Mouse (Mus musculus) heart, adult 11 months (tissue): ENCODE results near the gene Ogfod2.

ENCODE experiments used
- DNase-seq: peaks from one replicate; pipeline ENCODE4 v3.0.0; 2022

Ogfod2 gene

GRCm38 (mm10) chr5:124111742-124112497 lies at the start of gene Ogfod2:
Ogfod2 (plus strand) TSS chr5:124112297.
- DNase-seq = peak; percentile 99

DNA sequence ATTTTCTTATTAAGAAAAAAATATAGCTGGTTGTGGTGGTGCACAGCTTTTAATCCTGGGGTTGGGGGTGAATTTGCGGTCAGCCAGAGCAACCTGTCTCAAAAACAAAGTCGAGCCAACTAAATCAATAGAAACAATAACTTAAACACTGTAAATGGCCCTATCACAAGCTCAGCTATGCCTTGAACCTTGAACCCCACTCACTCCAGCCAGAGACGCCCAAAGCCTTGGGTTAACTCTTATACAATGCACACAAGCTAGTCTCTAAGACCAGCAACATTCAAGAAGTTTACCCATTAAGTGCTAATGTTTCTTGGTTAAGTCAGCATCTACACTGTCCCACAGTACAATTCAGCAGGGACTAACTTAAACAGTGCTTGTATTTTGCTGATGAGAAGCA lies 42.4 kb upstream of the Ogfod2 start:
- DNase-seq = no peak

DNA sequence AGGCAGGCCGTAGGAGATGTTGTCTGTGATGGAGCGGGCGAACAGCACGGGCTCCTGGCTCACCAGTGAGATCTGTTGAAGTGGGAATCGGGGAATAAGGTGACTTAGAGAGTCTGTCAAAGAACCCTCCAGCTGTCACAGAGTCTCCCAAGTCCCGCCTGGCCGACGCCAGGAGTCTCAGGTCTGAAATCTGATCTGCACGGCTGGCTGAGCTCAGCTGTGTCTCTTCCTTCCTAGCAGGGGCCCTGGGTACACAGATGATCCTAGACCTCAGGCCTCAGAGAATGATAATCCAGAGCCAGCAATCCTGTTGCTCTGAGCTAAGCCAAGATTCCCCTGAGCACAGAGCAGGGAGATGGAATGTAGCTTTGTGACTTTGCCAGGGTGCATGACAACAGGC lies 38.4 kb upstream of the Ogfod2 start:
- DNase-seq = no peak

GRCm38 (mm10) chr5:124074845-124075307 lies 37.2 kb upstream of the Ogfod2 start:
- peak; percentile 96 for DNase-seq

GRCm38 (mm10) chr5:124075716-124076115 lies 36.4 kb upstream of the Ogfod2 start:
- DNase-seq = no peak

DNA sequence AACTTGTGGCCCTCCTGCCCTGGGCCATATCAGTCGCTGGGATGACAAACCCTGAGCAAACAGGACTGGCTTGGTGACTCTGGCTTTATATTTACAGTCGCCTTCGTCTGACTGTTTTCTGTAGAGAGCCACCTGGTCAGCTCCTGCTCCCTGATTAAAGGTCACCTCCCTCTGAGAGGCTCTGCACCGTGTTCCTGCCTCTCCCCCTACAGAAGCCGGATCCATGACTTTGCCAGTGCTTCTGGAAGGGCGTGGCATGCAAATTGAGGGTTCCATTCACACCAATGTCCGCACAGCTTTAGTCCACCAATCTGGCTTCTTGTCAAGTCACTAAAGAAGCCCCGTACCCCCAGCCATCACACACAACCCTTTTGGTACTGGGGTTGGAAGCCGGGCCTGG lies 35.5 kb upstream of the Ogfod2 start:
- DNase-seq = no peak

- no peak for DNase-seq
Observed at GRCm38 (mm10) chr5:124077241-124077640, 34.9 kb upstream of the Ogfod2 start.

- DNase-seq = no peak
Observed at GRCm38 (mm10) chr5:124077856-124078460, 34.1 kb upstream of the Ogfod2 start.

DNA sequence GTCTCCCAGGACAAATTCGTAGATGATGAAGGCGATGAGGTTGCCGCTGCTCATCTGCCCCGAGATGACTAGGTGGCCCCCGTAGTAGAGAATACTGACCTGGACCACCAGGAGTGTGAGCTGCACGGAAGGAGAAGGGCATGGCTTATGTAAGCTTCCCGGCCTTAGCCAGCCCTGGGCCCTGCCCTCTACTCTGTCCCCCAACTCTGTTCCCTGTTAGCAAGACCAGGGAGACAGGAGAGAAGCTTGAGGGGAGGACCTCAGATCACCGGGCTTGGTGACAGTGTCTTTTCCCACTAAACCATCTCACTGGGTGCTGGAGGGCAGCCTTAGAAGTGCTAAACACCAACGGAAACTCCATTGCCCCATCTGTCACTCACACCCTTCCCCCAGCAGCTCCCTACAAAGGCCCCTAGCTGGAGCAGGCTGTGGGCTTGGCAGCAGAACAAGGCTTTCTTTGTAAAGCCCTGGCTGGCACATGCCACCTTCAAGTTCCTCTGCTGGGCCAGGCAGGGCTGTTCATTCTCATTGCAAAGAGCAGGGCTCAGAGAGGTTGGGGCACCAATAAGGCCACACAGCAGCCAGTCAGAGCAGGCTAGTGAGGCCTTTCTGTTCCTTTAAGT lies 33.2 kb upstream of the Ogfod2 start:
- DNase-seq = no peak

DNA sequence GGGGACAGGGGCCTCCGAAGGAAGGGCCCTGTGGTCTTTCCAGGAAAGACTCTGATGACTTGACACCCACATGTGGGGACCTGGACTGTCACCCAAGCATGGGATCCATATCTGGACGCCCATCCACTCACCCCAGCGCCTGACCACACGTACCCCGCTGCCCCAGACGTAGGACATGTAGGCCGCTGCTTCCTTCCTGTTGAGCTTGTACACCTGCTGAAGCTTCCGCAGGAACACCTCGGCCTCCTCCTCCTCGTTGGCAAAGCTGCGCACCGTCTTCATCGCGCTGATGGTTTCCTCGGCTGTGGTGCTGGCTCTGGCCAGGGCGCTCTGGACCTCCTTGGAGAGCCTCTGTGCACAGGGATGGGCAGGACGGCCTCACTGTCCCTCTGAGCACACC lies 32.2 kb upstream of the Ogfod2 start:
- DNase-seq = no peak

GRCm38 (mm10) chr5:124082447-124082846 lies 29.6 kb upstream of the Ogfod2 start:
- DNase-seq = no peak

DNA sequence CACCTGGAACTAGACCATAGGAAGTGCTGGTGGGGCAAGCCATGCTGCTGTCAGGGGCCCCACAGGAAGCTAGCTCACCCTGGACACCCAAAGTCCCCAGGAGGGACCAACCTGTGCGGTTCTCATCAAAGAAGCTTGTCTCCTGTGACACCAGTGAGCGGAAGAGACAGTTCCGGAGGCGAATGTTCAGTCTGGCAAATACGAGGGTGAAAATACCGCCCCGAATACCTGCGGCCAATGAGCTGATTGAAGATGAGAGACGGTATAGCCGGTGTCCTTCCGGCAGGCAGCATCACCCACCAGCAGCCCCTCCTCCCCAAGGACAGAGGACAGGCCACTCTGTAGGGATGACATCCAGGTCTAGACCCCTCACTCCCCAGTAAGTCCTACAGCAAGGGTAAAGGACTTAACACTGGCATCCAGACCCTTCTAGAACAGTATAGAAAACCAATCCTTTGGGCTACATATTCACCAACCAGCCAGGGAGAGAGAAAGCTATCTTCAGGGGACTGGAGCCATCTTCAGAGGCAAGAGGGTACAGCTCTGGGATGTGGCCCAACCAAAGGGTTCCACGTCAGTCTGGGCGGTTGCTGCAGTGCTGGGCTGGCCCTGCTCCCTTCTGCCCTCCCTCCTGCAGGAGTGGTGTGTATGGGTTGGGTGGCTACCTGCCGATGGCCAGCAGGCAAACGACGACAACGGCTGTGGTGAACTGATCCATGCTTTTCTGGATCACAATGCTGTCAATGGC lies 29.0 kb upstream of the Ogfod2 start:
- no peak for DNase-seq

GRCm38 (mm10) chr5:124083850-124084587 lies 28.1 kb upstream of the Ogfod2 start:
- DNase-seq = no peak

DNA sequence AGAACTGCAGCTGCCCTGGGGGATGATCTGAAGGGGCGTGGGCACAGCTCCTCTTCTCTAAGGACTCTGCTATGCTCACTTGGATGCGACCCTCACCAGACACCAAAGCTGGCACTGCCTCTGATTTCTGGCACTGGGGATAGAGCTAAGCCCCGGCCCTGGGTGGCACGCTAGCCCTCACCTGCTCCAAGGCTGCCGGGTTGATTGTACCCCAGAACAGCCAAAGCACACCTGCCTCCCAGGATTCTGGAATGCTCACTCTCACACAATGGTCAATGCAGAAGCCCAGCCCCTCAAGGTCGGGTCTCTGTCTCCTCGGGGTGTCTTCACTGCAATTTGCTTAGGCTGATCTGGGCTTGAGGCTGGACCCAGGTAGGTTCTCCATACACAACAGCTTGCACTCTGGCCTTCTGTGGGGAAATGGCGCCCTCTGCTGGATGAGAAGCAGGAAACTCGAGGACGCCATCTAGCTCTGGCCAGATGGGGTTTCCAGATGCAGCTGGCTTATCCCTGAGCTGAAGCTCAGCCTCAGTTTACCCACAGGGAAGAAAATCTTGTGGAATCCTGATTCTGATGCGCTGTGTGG lies 27.4 kb upstream of the Ogfod2 start:
- peak; percentile 97 for DNase-seq

- DNase-seq = no peak
Observed at GRCm38 (mm10) chr5:124085513-124085912, 26.6 kb upstream of the Ogfod2 start.

DNA sequence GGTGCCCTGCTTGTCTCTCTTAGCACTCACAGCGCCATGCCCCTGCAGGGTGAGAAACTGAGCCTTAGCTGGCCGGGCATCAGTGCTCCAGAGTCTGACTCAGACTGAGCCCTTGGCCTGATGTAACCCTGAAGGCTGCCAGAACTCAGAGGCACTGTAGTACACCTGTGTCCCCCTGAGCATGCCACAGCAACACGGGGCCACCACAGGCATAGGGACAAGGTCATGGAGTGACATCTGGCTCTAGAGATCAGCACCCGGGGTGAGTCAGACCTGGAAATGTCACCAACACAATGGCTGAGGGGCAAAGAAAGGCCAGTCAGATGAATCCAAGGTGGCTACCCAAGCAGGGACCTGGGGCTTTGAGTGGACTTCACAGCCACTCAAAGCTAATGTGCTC lies 25.2 kb upstream of the Ogfod2 start:
- DNase-seq = no peak

DNA sequence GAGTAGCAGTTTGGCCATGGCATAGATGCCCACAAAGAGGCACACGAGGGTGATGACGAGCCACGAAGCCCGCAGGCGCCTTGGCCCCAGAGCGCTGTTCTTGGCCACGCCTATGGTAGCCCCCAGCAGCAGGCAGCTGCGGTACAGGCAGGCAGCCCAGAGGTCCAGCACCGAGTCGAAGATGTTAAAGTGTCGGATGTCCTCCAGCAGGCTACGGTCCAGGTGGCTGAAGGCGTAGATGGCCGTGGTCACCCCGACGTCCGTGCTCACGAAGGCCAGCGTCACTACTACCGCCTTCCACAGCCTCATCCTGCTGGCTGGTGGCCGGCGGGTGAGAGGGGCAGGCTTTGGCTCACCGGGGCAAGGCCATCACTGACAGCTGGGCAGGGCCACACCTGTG lies 22.2 kb upstream of the Ogfod2 start:
- DNase-seq = no peak

DNA sequence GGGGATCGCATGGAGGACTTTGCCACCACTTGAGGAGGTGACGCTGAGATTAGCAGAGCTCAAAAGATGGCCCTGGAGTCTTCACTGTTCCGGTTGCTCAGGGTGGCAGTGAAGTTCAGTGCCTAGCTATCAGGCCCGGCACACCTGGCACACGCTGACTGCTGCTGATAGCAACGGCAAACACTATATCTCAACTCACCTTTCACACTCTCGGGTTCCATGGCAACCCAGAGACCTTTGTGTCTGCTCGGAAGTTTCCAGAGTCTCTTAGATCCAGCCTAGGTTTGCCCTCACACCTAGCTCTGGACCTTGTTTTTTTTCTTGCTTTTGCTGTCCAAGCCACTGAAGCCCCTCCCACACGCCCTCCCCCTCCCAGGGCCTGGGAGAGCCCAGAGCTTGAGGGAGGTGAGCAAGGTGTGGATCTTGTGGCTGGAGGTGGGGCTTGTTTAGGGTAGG lies 20.1 kb upstream of the Ogfod2 start:
- DNase-seq = peak; percentile 89

- DNase-seq = peak; percentile 96
Observed at GRCm38 (mm10) chr5:124093120-124093794, 18.8 kb upstream of the Ogfod2 start.

DNA sequence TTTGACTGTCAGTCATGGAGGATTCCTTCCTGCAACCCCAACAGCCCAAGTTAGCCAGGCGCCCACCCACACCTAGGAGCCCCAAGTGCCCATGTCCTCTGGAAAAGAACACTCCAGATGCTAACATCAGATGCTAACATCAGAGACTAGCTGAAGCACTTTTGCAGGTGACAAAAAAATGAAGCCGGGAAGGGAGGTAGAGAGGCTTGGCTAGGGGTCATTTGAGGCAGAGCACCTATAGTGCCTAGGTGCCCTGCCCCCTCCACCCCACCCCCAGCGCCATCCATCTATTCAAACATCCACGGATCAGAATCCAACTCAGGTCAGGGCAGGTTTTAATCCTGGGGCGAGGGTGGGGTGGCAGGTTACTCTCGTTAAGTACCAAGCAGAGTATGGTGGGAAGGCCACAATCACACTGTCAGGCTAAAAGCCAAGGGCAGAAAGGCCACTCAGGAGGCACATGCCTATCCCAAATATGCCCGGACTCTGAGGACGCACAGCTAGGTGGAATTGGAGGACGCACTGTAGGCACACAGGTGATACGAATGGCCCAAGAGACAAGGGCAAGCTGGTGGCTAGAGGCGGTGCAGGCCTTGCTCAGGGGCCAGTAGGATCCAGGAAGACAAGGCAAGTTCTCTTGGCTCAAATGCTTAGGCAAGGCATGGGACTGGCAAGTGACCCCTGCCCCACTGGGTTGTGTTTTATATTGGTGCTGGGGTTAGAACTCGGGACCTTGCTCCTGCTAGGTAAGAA lies 18.1 kb upstream of the Ogfod2 start:
- DNase-seq = peak; percentile 92

GRCm38 (mm10) chr5:124095077-124095581 lies 17.0 kb upstream of the Ogfod2 start:
- peak; percentile 96 for DNase-seq
